Mouse (Mus musculus): ENCODE measurements around the gene Dnajc13.

Gene Dnajc13

DNA sequence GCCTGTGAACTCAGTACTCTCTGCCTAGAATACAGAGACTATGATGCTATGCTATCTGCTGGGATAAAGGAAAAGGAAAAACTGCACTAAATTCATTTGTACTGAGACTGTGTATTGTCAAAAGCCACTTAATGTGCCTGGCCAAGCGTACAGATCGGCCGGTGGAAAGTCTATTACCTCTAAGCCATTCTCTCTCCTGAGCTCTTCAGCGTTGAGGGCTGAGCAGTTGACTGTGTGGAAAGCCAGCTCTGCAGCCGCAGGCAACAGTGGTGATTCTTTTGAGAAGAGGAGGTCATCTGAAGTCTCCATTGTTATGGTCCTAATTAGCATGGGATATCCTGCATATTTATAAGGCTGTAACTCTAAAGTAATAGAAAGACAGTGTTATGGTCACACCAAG lies 80.4 kb downstream of the Dnajc13 start:
- DNase-seq (ENCODE audit: low spot score in 2 of 2), result no peak

DNA sequence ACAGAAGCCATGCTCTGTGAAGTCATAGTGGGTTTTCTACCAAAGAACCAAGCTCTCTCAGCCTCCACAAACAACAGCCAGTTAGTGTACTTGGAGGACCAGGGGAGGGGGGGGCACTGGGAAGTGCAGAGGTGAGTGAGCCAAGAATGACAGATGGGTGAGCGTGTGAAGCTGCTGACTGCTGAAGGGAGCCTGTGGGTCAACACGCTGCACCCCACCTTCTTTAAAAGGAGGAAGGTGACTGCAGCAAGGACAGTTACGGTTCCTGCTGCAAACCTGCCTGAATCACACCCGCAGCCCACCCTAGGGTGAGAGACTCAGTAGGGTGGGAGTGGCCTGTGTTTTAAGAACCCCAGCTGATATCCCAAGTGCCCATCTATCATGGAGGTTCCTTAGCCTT lies 81.1 kb downstream of the Dnajc13 start:
- DNase-seq (ENCODE audit: low spot score in 2 of 2), result no peak

DNA sequence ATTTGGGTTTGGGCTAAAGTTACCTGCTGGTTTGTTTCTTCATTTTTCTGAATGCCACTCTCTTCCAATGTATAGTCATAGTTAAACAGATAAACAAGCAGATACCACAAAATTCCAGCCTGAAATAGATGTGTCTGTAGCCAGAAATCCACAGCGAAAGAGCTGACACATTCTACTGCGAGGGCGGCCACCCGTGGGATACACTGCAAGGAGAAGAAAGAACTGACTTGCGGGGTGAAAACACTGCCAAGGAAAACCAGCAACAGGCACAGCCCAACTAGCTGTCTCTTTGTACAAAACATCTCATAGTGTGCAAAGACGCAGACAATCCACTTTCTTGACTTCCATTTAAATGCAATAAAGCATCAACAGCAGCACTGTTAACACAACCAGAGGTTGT lies 82.7 kb downstream of the Dnajc13 start:
- DNase-seq (ENCODE audit: low spot score in 2 of 2), result no peak

DNA sequence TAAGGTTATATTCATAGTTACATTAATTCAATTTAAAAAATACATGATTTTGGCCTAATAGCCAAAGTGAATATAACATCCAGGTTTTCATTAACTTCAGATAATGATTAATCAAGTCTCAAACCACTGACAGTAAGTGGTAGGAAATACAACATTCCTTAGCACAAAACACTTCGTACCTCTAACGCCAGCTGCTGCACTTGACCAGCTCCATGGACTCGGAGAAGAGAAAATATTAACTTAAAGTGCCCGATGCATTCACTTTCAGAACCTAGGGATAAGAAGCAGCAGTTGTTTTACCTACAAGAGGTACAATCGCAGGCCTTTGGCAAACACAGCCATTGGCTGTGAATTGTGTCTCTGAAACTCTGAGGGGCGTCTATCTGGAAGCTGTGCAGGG lies 90.4 kb downstream of the Dnajc13 start:
- no peak for DNase-seq (ENCODE audit: low spot score in 2 of 2)

DNA sequence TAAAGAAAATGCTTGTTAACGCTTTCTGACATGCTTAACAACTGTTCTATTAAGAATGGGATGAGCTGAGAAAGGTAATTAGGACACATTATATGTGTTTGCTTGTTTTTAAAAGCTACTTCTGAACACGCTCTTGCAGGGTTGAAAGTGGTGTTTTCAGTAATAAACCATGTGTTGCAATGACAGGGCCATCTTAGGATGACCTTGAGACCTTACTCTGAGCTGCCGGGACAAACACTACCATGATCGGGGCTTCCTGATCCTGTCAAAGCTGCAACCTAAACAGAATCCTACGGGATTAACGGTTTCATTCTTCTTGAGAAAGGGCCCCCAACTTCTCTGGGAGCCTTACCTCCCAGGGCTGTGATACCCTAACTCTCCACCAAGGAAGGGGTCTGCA lies 91.1 kb downstream of the Dnajc13 start:
- no peak for DNase-seq (ENCODE audit: low spot score in 2 of 2)

DNA sequence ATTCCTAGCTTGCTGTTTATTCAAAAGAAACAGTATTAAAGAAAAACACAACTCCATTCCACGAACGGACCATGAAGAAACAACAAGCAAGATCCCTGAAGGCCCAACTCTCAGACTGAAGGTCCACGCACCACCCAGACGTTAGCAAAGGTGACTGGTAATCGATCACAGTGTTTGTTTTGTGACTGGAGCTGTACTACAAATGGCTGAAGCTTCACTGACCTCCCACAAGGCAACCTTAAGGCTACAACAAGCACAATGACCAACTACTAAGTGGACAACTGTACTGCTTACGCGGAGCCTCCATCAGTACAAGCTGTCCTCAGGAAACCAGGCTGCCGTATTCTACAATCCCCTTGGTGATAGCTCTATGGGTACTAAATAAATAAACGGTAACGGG lies 92.7 kb downstream of the Dnajc13 start:
- no peak for DNase-seq (ENCODE audit: low spot score in 2 of 2)

DNA sequence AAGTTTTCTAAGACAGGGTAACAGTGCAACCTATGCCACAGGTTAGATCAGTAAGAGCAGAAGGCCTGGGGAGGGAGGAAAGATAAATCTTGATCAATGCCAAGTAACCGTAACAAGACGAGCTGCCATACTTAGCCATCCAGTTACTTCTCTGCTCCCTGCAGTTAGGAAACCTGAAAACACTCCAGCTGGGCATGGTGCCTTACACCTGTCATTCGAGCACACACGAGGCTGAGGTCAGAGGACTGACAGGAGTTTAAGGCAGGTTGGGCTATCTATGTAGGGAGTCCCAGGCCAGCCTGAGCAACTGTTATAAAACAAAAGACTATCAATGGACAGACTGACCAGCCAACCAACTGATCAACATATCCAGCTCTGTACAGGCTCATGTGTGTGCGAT lies 96.8 kb downstream of the Dnajc13 start:
- no peak for DNase-seq (ENCODE audit: low spot score in 2 of 2)

DNA sequence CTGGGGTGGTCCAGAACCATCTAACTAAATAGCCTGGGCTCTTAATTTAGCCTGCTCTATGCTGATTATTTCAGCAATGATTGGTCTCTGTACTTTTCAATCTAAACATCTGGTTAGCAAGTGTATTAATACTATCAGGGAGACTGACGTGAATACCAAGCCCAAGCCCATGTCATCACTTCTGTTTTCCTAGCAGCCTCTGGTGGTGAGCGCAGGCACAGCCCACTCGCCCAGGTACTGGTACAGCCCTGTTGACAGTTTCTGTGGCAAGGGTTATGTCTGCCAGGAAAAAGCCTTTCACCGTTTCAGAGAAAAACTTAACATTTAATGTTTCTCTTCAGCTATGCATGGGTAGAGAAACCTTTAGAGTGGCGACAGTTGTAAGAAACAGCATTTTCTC lies 98.5 kb downstream of the Dnajc13 start:
- DNase-seq (ENCODE audit: low spot score in 2 of 2), result no peak

DNA sequence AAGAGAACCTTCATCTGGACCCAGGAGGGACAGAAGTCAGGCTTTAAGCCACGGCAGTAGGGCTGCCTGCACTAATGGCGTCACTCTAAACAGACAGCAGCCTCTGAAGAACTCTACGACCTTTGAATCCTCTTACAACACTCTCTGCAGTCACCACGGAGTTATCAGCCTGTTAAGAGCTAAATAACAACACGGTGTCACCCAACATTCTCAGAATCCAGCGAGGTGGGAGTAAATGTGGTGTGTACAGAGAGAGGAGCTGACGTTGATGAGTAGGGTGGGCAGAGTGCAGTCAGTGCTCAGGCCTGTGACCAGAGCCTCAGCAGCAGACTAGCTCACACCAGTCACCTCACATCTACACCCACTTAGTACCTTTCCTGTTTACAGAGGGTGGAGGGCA lies 101.6 kb downstream of the Dnajc13 start:
- no peak for DNase-seq (ENCODE audit: low spot score in 2 of 2)

DNA sequence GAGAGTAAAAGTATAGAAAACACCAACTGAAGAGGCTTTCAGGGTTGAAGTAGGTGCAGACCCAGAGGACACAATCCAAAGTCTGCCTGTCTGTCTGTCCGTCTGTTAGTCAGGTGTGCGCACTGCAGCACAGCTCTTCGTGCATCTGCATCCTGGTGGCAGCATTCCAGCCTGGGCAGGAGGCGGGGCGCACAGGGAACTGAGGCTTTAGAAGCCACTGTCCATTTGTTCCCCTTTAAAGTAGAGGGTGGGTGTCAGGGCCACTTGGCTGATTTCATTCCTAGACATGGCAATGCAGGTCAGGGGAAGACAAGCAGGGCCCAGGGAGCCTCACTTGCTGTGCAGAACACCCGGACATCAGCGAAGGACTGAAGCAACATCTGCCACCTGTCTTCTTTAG lies 105.4 kb downstream of the Dnajc13 start:
- DNase-seq (ENCODE audit: low spot score in 2 of 2), result no peak

DNA sequence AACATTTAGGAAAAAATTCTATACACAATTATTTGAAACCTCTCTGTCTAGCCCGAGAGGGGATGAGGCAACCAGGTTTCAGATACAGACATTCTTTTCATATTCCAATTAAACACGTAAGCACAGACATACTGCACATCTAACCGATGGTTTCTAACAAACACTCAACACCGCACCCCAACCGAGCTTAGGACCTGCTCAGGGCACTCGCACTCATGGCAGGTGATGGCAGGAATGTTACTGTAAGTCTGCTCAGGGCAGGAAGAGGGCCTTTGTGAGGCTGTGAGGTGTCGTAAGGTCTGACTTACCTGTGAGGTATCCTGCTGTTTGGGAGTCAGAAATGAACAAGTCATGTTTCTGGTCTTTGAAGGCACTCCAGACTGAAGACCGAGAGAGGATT lies 106.2 kb downstream of the Dnajc13 start:
- no peak for DNase-seq (ENCODE audit: low spot score in 2 of 2)

DNA sequence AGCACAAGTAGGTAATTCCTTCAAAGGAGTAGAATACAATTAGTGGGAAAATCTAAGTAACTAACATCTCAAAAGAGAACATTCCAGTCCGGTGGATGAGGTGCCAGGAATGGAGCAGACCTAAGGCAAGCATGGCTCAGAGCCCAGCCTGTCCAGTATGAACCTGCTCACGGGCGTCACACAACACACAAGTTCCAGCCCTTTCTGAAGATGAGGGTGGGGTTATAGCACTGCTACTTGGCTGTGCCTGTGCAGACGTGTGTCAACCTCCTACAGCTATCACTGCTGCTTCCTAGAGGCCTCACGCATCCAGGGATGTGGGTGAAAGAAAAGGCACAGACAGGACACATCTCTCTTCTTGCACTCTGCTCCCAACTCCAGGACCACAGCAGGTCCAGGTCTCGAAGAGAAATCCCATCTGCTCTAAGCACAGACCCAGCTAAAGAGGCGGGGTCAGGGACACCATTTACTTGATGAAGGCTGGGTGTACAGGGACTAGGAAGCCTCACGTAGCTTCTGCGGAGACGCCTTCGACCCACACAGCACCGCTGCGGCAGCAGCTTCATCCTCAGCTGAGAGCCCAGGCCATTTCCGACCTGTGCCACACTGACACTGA lies 107.5 kb downstream of the Dnajc13 start:
- no peak for DNase-seq (ENCODE audit: low spot score in 2 of 2)

DNA sequence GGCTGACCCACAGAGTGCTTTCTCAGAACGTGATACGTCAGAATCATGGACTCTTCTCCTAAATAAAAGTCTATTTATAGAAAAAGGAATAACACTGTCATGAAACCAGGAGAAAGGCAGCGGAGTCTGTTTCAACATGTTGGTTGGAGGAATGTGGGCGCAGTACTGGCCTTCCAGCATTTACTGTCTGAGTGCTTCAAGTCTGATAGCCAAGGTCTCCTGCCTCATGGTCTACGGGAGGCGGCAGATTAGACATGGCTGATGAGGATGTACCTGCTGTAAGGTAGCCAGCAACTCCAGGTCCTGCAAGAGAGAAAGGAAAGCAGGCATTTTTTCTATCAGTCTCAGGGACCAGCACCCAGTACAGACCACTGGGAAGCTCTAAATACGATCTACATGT lies 110.6 kb downstream of the Dnajc13 start:
- DNase-seq (ENCODE audit: low spot score in 2 of 2), result no peak

DNA sequence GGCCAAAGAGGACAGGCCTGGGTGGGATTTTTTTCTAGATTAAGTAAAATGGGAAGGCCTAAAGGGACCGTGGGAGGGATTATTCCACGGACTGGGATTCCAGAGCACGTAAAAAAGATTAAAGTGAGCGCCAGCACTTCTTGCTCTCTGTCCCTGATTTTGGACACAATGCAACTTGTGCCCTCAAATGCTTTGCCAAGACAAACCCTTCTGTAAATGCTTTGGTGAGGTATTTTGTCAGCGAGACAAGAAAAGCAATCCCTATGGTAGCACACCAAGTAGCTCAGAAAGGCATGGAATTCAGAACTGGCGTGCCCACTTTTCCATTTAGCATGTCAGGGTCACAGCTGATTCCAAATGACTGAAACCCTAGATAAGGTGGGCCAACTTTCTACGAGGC lies 113.8 kb downstream of the Dnajc13 start:
- DNase-seq (ENCODE audit: low spot score in 2 of 2), result no peak

DNA sequence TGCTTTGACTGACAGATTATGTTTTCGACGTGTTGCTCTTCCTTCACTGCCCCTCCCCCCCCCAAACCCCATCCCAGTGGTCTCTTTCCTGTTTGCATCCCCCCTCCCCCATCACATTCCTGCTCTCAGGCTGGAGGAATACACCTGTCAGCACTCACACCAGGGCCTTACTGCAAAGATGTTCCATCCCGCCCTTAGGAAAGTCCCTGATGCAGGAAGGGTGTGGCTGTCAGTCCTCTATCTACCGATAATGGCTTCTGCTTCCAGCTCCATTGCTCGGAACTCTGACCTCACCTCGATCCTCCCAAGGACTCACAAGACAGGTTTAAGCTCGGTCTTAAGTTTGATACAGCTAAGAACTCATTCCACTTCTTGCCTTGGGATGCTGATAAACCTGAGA lies 116.0 kb downstream of the Dnajc13 start:
- DNase-seq (ENCODE audit: low spot score in 2 of 2), result no peak

DNA sequence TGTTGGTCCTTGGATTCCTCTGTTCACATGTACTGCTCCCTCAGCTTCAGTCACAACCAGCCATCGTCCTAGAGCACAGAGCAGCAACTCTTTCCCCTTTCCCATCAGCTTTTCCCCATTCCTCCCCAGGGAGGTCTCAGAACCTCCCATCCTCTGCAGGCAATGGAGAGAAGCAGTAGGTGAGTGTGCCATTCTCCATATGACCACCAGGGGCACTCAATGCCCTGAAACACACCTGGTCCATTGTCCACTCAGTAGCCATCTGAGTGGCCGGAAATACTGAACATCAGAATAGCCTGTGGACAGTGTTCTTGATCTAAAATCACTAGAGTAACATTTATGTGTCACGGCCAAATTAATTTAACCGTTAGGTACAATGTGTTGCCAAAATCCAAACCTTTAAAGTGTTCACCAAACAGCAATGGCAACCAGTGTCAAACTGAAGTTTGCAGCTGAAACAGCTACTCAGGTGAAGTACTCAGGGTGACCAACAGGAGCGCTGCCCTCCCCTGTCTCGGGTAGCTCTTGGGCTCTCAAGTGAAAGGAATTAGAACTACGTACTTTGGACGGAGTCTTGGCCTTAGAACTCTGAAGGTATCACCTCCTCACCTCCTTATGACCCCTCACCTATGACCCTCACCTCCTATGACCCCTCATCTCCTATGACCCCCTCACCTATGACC lies 118.3 kb downstream of the Dnajc13 start:
- no peak for DNase-seq (ENCODE audit: low spot score in 2 of 2)

DNA sequence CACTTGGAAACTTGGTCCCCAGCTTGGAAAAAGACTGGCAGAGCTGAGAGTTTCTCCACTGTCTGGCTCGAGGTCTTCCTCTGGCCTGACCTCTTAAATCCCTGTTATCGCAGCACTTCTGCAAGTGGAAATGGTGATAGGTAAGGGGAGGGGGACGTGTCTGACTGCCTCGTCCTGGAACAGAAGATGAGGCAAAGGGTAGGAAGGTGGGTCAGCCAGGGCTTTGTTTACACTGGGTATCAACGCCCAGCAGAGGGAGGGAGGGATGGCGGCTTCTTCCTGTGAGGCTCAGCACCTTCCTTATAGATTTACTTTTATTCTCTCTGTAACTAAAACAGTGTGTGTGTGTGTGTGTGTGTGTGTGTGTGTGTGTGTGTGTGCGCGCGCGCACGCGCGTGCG lies 119.9 kb downstream of the Dnajc13 start:
- DNase-seq (ENCODE audit: low spot score in 2 of 2), result no peak

DNA sequence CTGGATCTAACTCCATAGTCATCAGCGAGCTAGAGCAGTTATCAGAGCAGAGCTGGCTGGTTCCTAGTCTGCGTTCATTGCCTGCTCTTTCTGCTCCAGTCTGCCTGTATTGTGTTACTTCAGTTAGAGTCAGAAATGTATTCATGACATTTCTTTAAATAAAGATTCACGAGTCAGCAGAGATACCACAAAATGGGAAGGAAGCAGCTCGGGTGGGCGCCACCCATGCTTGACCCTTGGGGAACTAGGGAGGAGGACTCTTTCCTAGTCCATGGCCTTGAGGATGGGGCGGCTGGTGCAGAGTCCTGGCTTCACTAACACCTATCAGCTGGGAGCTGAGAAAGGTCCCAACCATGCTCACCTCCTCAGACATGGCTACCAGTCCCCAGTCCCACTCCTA lies 122.4 kb downstream of the Dnajc13 start:
- no peak for DNase-seq (ENCODE audit: low spot score in 2 of 2)

DNA sequence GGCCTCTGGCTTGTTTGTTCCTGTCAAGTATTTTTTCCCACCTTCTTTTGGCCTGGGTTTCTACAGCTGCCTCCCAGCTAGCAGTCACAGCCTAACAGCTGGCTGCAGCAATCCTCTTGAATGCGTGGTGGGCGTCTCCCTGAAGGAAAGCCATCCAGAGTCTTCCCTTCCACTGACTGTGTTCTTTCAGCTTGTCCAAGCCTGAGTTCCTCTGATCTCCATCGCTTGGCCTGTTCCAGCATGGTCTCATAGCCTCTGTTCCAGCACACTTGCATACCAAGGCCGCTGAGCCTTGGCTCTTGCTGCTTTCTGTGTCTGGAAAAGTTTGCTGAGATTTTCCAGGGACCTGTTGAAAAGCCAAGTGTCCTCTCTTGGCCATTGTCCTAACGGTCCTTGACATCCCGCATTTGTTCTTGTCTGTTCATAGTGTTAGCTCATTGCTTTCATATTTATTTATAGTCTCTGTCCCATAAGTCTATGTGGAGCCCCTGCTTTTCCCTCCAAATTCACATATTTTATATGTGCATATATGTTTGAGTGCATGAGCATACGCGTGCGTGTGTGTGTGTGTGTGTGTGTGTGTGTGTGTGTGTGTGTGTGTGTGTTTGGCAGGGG lies 132.5 kb downstream of the Dnajc13 start:
- no peak for DNase-seq (ENCODE audit: low spot score in 2 of 2)

DNA sequence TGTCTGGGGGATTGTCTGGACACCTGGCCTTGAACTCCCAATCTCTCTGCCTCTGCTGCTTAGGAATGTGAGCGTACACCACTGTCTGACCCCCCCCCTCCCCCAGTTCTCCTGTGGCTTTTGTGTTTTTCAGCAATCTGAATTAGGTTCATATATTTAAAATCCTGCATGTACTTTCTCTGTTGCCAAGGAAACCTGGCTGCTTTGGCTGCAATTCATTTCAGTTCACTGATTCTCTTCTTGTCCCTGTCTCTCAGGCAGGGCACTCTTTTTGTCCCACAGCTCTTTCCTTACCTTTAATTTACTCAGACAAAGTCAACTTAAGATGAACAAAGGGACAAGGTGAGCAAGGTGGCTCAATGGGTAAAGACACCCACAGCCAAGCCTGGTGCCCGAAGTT lies 134.6 kb downstream of the Dnajc13 start:
- DNase-seq (ENCODE audit: low spot score in 2 of 2), result no peak

DNA sequence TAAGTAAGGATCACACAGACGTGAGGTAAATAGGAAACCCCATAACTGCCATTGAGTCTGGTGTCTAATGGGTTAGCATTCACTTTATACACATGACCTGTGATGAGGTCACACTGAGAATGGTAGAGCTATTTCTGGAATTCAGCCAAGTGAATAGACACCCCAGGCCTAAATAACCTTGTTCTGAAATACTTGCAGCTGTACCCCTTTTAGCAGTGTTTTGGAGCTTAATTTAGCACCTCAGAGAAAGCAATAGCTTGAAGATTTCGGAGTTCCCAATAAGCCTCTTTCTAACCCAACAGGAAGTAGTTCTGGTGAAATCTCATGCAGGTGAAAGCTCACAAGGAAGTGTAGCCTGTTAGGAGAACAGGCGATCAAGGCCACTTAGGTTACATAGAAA lies 135.9 kb downstream of the Dnajc13 start, which contains the start of gene Ackr4:
Gene Ackr4, minus strand, starts transcription at position 101 of the 400 bp plus-strand sequence.
- no peak for DNase-seq (ENCODE audit: low spot score in 2 of 2)

DNA sequence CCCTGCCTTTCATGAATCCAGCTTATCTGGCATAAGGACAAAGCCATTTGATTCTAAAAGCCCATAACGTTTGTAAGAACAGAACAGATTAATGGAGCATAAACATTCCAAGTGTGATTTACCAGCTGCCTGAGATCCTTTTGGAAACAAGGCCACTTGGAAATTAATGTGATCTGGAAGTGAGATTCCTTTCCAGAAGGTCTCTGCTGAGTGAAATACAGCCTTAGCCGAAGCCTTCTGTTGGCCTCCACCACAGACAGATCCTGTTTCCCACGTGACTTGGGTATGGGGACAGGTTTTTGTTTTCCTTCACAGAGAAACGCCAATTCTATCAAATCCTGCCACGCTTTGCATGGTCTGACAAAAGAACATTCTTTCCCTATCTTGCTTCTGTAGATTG lies 139.1 kb downstream of the Dnajc13 start:
- no peak for DNase-seq (ENCODE audit: low spot score in 2 of 2)

DNA sequence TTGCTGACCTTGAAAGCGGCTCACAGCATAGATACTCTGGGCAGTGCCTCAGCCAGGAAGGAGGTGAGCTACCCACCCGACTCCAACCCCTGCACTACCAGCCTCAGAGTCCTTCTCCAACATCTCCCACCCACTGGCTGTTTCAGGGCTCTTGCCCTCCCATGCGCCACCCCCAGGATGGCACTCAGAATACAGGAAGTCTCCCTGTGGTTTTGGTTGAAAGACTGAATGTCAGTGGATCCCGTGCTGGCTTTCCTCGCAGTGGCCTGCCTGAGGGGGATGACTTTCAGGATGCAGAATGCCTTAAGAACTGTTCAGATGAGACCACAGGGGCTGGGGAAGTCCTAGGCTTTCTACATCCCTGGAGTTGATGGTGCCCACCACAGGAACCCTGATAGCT lies 139.6 kb downstream of the Dnajc13 start:
- no peak for DNase-seq (ENCODE audit: low spot score in 2 of 2)

DNA sequence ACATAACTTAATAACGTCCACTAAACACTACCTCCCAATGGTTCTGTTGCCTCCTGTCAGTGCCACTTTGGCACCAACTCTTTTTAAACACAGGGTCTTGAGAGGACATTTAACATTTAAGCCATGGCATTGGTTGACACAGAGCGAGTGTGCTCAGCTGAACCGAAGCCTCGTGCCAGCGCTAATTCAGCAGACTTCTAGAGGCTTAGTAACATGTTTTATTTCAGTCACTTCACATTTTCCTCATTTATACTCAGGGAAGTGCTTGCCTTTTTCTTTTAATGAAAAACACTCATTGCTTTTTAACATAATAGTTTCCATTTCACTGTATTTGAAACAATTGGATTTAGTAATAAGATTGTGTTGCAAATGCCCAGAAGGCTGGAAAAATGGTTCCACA lies 153.6 kb downstream of the Dnajc13 start:
- no peak for DNase-seq (ENCODE audit: low spot score in 2 of 2)
